Mouse (Mus musculus): ENCODE measurements around the gene Rnf31. TPM values are rescaled to one million over a fixed set of nuclear protein-coding genes. Genes with fewer than 3 reads are reported as not detected.

Rnf31 gene
- total RNA-seq (2021) (10 to 100 TPM; 30.8 to 36.6 TPM), polyA plus RNA-seq (2012; rRNA removed) (37.2 and 38.9 TPM in 2 replicates)
- long read RNA-seq, transcript Rnf31-201 (21 exons, 3,485 nt) = major isoform, 5 of 11 reads
- long read RNA-seq, partial matches to known transcripts = 4 of 11 reads
- long read RNA-seq, other reads (novel, unspliced or antisense) = 2 of 11 reads

DNA sequence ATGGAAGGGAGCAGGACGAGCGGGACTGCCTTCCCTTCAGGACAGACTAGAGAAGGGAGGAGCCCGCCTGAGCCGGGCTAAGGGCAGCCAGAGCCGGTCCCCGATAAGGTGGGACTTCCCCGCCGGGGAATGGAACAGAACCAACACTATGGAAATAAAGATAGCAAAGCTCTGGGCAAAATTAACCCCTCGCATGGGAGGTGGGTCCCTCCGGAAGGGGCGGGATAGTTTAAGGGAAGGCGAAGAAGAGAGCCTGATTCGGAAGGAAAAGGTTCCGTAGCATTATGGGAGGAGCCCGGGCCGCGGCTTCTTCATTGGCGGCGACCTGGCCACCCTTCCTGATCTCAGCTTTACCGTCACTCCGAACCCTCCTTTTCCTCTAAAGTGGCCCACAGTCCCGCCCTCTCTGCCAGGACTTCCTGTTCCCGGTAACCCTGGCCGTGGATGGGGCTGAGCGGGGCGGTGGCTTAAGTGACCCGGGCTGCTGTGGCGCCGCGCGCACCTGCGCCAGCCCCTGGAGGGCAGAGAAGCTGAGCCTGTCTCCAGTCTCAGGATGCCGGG is at the start of gene Rnf31:
Rnf31 (plus strand) TSS at position 378 of the 561 bp plus-strand sequence.
- peak; percentile 98 for DNase-seq

DNA sequence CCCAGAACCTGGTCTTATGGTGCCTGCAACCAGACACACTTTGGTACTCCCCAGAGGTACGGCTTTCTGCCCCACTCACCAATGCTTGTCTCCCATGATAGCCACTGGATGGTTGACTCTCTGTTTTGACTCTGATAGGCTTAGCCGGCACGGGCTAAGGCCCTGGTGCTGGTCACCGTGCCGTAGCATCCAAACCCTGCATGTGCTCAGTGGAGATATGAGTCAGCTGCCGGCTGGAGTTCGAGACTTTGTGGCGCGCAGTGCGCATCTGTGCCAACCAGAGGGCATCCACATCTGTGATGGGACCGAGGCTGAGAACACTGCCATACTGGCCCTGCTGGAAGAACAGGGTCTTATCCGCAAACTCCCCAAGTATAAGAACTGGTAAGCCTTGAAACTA is 49.2 kb upstream of the Rnf31 start:
- no peak for DNase-seq

DNA sequence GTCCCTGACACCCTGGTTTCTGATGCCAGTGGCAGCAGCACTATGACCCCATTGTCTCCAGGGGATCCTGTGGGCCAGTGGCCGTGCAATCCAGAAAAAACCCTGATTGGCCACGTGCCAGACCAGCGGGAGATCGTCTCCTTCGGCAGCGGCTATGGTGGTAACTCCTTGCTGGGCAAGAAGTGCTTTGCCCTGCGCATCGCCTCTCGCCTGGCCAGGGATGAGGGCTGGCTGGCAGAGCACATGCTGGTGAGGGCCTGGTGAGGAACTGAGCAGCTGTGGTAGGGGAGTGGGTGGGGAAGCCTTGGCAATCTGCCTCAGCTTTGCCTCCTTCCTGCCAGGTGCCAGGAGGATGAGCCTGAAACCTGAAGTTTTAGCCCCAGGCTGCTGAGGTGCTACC is 47.2 kb upstream of the Rnf31 start:
- no peak for DNase-seq

DNA sequence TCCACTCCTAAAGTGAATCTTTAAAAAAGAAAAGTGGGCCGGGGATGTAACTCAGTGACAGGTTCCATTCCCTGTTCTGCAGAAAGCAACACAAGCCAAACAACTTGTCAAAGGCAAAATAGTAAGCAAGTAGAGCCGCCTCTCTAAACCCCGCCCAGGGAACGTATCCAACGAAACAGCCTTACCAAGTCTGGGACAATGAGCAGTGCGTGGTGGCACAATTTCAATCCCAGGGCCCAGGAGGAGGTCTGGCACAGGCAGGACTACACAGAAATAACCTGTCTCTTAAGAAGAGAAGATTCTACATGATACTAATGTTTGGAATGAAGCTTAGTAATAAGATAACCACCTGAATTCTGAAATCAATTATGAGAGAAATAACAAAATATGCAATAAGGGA is 41.3 kb upstream of the Rnf31 start:
- DNase-seq = no peak

DNA sequence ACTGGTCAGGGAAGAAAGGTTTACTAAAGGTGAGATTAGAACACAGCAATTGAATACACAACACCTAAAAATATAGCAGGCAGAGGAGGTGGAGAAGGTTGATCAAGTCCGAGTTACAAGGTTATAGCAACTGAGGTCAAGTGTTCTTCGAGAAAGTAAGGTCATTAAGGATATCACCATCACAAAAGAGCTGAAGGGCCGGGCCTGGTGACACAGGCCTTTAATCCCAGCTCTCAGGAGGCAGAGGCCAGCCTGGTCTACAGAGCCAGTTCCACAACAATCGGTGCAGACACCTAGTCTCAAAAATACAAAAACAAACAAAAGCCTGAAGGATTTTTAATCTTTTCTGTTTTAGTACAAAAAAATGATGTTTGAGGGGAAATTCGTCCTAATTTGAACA is 40.2 kb upstream of the Rnf31 start:
- no peak for DNase-seq

DNA sequence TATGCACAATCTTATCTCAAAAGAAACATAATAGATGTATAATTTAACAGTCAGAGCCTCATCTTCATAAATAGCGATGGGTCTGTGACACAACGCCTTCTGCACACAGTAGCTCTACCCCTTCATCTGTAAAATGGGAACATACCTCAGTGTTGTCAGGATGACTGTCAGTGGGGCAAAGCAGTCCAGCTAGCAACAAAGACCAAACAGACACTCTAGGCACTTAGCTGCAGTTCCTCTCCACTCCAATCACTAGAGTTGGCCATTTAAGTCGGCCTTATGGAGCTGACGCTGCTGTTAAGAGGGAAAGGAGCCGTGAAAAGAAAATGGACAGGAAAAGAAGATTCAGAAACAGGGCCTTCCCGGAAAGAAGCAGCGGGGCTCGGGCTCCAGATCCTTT is 39.7 kb upstream of the Rnf31 start:
- no peak for DNase-seq

DNA sequence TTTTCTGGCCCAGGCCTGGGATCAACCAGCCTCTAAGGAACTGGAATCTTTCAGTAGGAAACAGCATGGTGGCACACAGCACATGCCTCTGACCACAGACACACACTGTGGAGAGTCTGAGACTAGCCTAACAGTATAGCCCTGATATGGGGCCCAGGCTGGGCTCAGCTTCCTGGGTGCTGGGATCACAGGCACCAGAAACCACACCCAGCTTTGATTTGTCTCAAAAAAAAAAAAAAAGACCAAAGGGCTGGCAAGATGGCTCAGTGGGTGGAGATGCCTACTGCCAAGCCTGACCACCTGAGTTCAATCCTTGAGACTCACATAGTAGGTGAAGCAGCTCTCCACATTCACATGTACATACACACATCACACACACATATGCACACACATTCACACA is 36.9 kb upstream of the Rnf31 start:
- no peak for DNase-seq

DNA sequence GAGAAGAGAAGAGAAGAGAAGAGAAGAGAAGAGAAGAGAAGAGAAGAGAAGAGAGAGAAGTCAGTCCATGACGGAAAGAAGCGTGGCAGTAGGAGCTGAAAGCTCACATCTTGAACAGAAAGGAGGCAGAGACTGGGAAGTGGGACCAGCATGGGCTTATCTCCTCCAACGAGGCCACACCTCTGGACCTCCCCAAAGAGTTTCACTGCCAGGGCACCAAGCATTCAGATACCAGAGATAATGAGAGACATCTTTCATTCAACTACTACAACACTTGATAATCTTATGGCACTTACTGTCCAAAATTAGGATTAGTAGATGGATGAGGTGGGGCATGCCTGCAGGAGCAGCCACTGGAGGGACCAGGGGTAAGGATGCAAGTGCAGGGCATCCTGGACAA is 35.7 kb upstream of the Rnf31 start:
- DNase-seq = no peak

DNA sequence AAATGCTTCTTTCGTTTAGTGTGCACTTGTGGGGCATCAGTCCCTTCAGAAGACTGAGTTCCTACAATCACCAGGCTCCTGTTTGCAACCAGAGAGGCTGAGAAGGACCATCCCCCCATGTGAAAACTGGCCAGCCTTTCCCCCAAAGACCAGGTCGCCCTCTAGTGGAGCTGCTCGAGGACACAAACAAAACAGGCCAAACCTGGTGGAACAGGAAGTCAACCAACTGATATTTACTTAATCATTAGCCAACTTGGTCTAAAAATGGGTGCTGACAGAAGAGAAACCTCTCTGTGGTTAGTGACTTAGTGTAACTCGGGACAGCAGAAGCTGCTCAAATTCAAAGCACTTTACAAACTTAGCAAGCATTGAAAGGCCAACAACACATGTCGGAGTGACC is 34.5 kb upstream of the Rnf31 start:
- peak; percentile 77 for DNase-seq

DNA sequence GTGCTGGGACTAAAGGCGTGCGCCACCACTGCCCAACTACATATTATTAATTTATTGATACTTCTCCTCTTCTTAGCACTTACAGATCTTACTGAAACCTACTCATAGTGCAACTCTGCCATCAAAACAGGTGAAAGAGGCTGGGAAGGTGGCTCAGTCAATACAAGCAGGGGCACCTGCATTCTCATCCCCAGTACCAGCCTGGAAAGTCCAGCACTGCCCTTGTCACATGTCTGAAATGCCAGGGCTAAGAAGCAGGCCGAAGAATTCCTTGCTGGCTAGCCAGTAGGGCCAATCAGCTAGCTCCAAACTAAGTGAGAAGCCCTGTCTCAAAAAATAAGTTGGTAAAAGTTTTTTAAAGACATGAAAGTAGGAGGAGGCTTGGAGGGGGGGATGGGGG is 33.9 kb upstream of the Rnf31 start:
- DNase-seq = no peak

DNA sequence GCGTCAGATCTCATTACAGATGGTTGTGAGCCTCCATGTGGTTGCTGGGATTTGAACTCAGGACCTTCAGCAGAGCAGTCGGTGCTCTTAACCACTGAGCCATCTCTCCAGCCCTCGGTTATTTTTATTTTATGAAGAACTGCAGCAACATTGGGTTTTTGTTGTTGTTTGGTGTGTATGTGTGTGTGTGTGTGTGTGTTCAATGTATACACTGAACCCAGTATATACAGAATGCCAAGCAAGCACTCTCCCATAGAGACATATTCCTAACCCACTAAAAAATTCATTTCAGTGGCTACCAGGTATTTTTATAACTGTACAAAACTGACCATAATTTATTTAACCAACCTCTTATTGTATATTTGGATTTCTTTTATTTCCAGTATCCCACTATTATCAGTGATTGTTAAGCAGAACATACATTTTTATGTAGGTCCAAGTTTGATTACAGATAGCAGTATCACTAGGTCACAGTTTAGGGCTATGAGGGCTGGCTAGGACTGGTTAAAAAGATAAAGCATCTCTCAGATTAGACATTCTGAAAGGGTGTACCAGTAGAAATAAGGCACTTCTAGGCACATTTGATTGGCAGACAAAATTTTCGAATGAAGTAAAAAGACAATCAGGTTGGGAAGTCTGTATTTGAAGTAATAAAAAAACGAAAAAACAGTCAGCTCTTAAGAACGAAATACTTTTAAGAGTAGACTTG is 32.6 kb upstream of the Rnf31 start:
- no peak for DNase-seq

DNA sequence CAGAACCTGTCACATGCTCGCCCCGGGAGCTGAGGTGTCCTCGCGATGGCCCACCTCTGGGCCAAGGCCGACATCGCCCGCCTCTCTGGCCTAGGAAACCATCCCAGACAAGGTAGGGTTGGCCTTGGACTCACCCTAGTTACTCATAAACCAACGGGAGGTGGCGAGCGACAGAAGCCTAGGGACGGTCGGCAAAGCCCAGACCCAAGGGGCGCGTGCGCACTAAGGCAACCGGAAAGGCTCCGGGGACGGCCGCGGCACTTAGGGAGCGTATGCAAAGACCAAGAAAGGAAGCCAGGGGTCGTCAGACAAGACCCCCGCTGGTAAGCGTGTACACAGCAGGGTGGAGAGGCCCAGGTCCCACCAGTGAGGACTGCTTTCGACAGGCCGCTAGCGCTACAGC is 31.7 kb upstream of the Rnf31 start, which contains the start of gene Dcaf11:
Dcaf11 (plus strand) TSS at position 208 of the 403 bp plus-strand sequence.
- DNase-seq = peak; percentile 94

DNA sequence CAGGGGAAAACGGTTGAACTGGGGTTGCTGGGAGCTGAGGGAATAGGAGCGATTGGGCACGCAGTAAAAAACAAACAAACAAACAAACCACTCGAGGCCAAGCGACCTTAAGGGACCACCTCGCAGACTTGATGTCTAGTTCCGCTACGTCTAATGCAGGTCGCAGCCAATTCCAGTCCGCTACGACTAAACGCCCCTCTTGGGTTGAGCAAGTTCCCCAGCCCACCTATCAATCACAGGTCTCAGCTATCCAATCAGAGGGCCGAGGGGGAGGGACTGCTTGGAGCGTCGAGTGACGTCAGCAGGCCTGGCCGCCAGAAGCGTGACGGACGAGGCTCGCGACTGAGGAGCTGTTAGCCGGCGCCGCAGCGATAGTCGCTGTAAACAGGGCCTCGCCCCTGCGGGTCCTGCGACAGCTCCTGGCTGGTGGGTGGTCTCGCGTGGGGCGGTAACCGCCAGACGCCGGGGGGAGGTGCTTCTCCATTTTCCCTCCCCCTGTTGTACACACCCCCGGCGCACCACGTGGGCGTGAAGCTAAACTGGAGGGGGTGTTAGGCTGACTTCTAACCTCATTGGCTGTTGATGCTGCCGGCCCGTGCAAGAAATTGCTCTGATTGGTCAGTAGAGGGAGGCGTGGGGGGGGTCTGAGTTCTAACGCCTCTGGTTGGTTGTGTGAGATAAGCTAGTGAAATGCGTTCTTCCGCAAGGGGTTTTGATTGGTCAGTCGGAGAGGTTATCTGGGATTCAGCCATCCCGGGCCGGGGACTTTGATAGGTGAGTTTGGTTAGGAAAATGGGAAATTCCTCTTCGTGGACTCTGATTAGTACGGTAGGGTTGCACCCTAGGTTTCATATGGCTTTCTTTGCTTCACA is 31.1 kb upstream of the Rnf31 start, which contains the start of gene A730061H03Rik:
A730061H03Rik (minus strand) TSS at position 205 of the 872 bp plus-strand sequence.
- DNase-seq = peak; percentile 99

DNA sequence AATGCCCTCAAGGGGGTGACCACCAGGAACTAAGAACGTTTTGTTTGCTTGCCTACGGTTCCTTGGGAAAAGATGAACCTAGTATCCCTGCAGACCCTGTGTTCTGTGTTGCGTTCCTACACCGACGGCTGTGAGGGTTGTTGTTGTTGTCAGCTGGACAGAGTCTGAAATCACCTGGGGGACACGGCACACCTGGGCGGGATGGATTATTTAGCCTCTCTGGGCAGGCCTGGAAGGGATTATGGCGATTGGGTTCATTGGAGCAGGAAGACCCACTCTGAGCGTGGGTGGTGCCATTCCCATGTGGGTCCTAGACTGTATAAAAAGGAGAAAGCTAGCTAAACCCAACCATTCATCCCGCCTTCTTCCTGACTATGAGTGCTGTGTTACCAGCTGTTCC is 29.6 kb upstream of the Rnf31 start:
- DNase-seq = no peak

DNA sequence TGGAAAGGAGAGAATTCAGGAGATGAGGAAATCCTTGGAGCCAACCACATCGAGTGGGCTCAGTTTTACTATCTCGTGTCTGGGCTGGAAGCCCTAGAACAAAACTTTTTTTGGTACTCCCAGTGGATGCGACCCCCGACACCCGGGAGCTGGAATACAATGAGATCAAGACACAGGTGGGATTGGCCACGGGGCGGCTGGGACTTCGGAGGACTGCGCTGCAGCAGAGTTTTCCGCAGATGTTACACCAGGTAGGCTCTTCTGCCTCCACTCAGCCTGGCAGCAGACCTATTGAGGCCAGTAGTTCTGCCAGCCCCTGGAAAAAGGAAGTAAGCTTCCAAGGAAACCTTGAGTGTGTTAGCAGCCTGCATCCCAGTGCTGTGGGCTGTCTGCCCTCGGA is 28.3 kb upstream of the Rnf31 start:
- no peak for DNase-seq

DNA sequence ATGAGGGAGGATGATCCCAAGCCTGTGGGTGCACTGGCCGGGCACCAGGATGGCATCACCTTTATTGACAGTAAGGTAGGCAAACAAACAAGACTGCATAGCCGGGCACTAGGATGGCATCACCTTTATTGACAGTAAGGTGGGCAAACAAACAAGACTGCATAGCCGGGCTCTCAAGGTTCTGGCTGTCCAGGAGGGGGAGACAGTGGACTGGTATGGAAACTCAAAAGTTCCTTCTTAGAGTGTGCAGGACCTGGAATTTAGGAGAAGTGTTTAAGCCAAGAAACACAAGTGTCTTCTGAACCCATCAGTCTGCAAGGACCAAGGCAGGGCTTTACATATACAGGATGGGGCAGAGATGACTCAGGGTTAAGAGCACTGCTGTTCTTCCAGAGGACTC is 25.8 kb upstream of the Rnf31 start:
- no peak for DNase-seq

DNA sequence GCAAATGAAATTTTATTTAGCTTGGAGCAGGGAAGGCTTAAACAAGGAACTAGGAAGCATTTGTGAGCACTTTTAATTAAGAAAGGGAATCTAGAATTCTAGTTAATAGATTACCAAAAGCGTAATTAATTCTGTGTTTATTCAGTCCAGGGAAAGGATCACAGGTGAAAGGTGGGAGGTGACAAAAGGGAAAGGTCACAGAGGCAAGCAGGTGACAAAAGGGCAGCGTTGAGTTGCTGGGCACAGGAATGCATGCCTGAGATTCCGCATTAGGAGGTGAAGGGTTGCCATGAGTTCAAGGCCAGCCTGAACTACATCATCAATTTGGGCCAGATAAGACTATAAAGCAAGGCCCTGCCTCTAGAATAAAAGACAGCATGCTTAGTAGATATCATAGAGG is 24.0 kb upstream of the Rnf31 start:
- DNase-seq = no peak

DNA sequence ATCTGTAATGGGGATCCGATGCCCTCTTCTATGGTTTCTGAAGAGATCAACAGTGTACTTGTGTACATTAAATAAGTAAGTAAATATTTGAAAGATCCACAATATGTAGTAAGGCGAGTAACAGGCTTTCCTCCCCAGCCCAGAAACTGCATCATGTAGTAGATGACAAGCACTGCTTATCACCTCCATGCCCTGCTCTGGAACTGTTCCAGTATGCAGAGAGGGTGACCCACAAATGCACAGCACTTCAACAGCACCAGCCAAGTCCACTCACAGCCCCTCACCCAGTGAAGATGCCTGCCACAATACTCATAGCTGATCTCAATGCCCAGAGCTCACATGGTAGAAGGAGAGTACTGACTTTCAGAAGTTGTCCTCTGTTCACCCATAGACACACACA is 20.9 kb upstream of the Rnf31 start:
- no peak for DNase-seq

DNA sequence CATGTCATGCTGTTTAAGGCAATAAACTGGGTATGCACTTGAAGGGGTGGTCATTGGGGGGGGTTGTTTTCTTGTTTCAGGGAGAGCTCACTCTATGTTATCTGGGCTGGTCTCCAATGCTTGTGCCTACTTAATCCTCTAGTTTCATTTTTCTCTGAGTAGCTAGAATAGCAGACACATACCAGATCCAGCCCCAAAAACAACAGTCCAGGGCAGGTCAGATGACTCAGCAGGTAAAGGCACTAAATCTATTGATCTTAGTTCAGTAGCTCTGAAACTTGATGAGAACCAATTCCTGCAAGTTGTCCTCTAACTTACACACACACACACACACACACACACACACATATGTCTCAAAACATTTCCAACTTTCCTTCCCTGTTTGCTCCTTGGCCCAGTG is 19.7 kb upstream of the Rnf31 start:
- no peak for DNase-seq

DNA sequence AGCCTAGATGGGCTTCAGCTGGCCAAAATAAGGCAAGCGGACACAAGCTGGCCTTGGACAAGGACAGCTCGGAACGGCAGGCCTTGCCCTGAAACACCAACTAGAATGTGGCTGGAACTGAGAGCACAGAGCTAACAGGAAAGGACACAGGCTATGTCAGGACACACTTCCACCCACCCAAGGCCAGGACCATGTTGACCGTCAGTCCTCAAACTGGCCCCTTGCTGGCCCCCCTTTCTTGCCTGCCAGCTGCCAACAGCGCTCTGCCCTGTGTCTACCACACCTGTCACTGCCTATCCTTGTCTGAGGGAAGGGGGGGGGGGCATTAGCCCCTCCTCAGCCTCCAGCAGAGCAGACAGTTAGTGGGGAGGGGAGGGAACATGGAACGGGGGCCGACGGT is 16.2 kb upstream of the Rnf31 start, which contains the start of gene Fitm1:
Fitm1 (plus strand) TSS at position 316 of the 400 bp plus-strand sequence.
- peak; percentile 37 for DNase-seq

DNA sequence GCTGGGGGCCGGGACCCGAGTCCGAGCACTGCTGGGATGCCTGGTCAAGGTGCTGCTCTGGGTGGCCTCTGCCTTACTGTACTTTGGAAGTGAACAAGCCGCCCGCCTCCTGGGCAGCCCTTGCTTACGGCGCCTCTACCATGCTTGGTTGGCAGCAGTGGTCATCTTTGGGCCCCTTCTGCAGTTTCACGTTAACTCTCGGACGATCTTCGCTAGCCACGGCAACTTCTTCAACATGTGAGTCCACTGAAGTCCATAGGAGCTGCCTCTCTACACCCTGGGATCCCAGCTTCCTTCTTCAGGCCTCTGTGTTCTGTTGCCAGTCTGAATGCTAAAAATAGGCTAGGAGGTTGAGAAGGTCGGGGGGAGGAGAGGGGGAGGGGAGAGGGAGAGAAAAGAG is 15.8 kb upstream of the Rnf31 start:
- no peak for DNase-seq

DNA sequence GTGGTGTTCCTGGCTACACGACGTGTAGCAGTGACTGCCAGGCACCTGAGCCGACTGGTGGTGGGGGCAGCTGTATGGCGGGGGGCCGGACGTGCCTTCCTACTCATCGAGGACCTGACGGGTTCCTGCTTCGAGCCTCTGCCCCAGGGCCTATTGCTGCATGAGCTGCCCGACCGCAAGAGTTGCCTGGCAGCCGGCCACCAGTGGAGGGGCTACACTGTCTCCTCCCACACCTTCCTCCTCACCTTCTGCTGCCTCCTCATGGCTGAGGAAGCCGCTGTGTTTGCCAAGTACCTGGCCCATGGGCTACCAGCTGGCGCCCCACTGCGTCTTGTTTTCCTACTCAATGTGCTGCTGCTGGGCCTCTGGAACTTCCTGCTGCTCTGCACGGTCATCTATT is 15.1 kb upstream of the Rnf31 start:
- DNase-seq = no peak
